In the genomic region with DNA sequence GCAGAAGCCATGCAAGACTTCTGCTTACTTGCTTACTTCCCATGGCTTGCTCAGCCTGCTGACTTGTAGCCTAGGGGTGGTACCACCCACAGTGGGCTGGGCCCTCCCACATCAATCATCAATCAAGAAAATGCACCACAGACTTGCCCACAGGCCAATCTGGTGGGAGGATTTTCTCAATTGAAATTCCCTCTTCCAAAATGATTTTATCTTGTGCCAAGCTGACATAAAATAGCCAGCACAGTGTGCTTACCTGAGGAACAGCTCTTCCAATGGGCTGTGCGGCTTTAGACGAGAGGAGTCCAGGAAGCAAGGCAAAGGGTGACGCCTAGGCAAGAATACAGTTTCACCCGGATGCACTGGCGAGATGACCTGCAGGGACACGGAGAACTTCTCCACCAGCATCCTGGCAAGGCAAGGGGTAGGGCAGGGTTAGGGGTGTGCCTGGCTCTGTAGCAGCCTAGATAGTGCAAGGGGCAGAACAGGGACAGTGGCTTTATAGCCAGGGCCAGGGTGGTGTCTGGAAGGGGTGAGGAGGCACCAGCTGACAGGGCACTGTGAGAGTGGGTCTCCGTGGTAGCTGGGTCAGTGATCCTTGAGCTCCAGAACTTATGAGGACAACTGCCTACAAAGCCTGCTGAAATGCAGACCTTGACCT, we compare ENCODE assay signal across 30 mouse cellular contexts. TPM values are rescaled to one million over a fixed set of nuclear protein-coding genes. Genes with fewer than 3 reads are reported as not detected.
DNase-seq lines count a peak whose midpoint lies in the region; ATAC-seq lines count a peak whose summit lies in the region.
"Had no signal": no experiment of that assay in that cellular context is flagged by ENCODE, and none has a peak within 500 bp of the region (broad histone marks: within the 10 kb centered on the region; RNA-seq: fewer than 3 reads in every experiment).

No protein-coding gene starts in this region.

- no peak overlapping the region for H3K27ac ChIP-seq in embryonic facial prominence, embryonic 13.5 days
- no peak overlapping the region for H3K27ac ChIP-seq in embryonic facial prominence, embryonic 10.5 days (replicated peaks)
- H3K27ac ChIP-seq in liver, embryonic 16.5 days (ENCODE audit: low read length), result no peak overlapping the region
- no peak overlapping the region for H3K27ac ChIP-seq in liver, embryonic 11.5 days (ENCODE audit: low read depth, low read length)
- H3K27ac ChIP-seq in heart, embryonic 11.5 days (ENCODE audit: low read depth, low read length), result no peak overlapping the region
- no peak overlapping the region for H3K27ac ChIP-seq in kidney, embryonic 14.5 days (ENCODE audit: low read depth, low read length)
- H3K27ac ChIP-seq: embryonic facial prominence, embryonic 12.5 days; forebrain, embryonic 13.5 days; hindbrain, embryonic 13.5 days; layer of hippocampus, adult 2 months; liver, embryonic 14.5 days; midbrain, embryonic 15.5 days; neural tube, embryonic 15.5 days; stomach, embryonic 15.5 days had no signal

- no peaks in the 10 kb centered on the region for H3K36me3 ChIP-seq in embryonic facial prominence, embryonic 13.5 days
- no peaks in the 10 kb centered on the region for H3K36me3 ChIP-seq in embryonic facial prominence, embryonic 10.5 days (replicated peaks)
- H3K36me3 ChIP-seq in liver, embryonic 16.5 days (ENCODE audit: control insufficient read depth, insufficient read depth), result no peaks in the 10 kb centered on the region
- H3K36me3 ChIP-seq in liver, embryonic 11.5 days (ENCODE audit: control insufficient read depth, insufficient read depth, low read length), result no peaks in the 10 kb centered on the region
- no peaks in the 10 kb centered on the region for H3K36me3 ChIP-seq in heart, embryonic 11.5 days (ENCODE audit: control insufficient read depth, insufficient read depth, low read length)
- no peaks in the 10 kb centered on the region for H3K36me3 ChIP-seq in kidney, embryonic 14.5 days (ENCODE audit: control insufficient read depth, insufficient read depth, low read length)
- H3K36me3 ChIP-seq: embryonic facial prominence, embryonic 12.5 days; G1E; hindbrain, embryonic 13.5 days; midbrain, embryonic 15.5 days; neural tube, embryonic 15.5 days; stomach, embryonic 15.5 days had no signal

- ATAC-seq in embryonic facial prominence, embryonic 13.5 days (ENCODE audit: insufficient number of reproducible peaks, insufficient read depth, low FRiP score, low TSS enrichment, low read depth), result no peak
- peak; percentile 45; the same call in 1 of the 2 replicates for ATAC-seq in liver, embryonic 16.5 days (ENCODE audit: low read depth)
- ATAC-seq in liver, embryonic 11.5 days (replicated peaks; ENCODE audit: low FRiP score), result no peak
- ATAC-seq in heart, embryonic 11.5 days (replicated peaks; ENCODE audit: insufficient number of reproducible peaks, low FRiP score, low TSS enrichment), result no peak
- no peak for ATAC-seq in kidney, embryonic 14.5 days (ENCODE audit: low FRiP score, low TSS enrichment)
- ATAC-seq: forebrain, embryonic 13.5 days; midbrain, embryonic 15.5 days had no signal

- no peaks in the 10 kb centered on the region for H3K4me1 ChIP-seq in embryonic facial prominence, embryonic 13.5 days
- H3K4me1 ChIP-seq in embryonic facial prominence, embryonic 10.5 days, result peaks cover 31% of the 10 kb centered on the region
- peaks cover 6% of the 10 kb centered on the region for H3K4me1 ChIP-seq in liver, embryonic 16.5 days (ENCODE audit: control insufficient read depth, low read depth, low read length)
- 0 out of 2 replicates have a peak, but pooled peaks cover 2% of the 10 kb centered on the region for H3K4me1 ChIP-seq in liver, embryonic 11.5 days (replicated peaks; ENCODE audit: control insufficient read depth, insufficient read depth, low read length)
- H3K4me1 ChIP-seq in heart, embryonic 11.5 days (ENCODE audit: control insufficient read depth, insufficient read depth, low read length), result peaks cover 11% of the 10 kb centered on the region; the same call in 1 of the 2 replicates
- no peaks in the 10 kb centered on the region for H3K4me1 ChIP-seq in kidney, embryonic 14.5 days (ENCODE audit: control insufficient read depth, insufficient read depth, low read length)
- H3K4me1 ChIP-seq: hindbrain, embryonic 13.5 days; midbrain, embryonic 15.5 days; neural tube, embryonic 15.5 days; stomach, embryonic 15.5 days had no signal

- H3K4me2 ChIP-seq in embryonic facial prominence, embryonic 13.5 days, result no peak overlapping the region
- H3K4me2 ChIP-seq in liver, embryonic 16.5 days (ENCODE audit: low read depth, low read length), result no peak overlapping the region
- no peak overlapping the region for H3K4me2 ChIP-seq in liver, embryonic 11.5 days
- H3K4me2 ChIP-seq in heart, embryonic 11.5 days, result no peak overlapping the region
- no peak overlapping the region for H3K4me2 ChIP-seq in kidney, embryonic 14.5 days (replicated peaks; ENCODE audit: low read depth, low read length)
- H3K4me2 ChIP-seq: embryonic facial prominence, embryonic 12.5 days; forebrain, embryonic 13.5 days; hindbrain, embryonic 13.5 days; midbrain, embryonic 15.5 days; neural tube, embryonic 15.5 days; stomach, embryonic 15.5 days had no signal

- H3K4me3 ChIP-seq in embryonic facial prominence, embryonic 13.5 days, result no peak overlapping the region
- no peak overlapping the region for H3K4me3 ChIP-seq in embryonic facial prominence, embryonic 10.5 days
- no peak overlapping the region for H3K4me3 ChIP-seq in liver, embryonic 16.5 days (ENCODE audit: low read depth, low read length)
- no peak overlapping the region for H3K4me3 ChIP-seq in liver, embryonic 11.5 days (ENCODE audit: low read depth, low read length)
- H3K4me3 ChIP-seq in heart, embryonic 11.5 days (ENCODE audit: low read depth, low read length), result no peak overlapping the region
- H3K4me3 ChIP-seq in kidney, embryonic 14.5 days (ENCODE audit: low read length), result no peak overlapping the region
- H3K4me3 ChIP-seq: embryonic facial prominence, embryonic 12.5 days; erythroblast, embryonic 14.5 days; forebrain, embryonic 13.5 days; hindbrain, embryonic 13.5 days; layer of hippocampus, adult 2 months; megakaryocyte, embryonic 14.5 days; midbrain, embryonic 15.5 days; neural tube, embryonic 15.5 days; stomach, embryonic 15.5 days had no signal

- WGBS in embryonic facial prominence, embryonic 13.5 days, result 86% methylated on average over 7 of the region's 7 CpGs
- WGBS in embryonic facial prominence, embryonic 10.5 days, result 90% methylated on average over 7 of the region's 7 CpGs
- 51% methylated on average over 7 of the region's 7 CpGs for WGBS in liver, embryonic 16.5 days (ENCODE audit: insufficient replicate concordance)
- 81% methylated on average over 7 of the region's 7 CpGs for WGBS in liver, embryonic 11.5 days
- 84% methylated on average over 7 of the region's 7 CpGs for WGBS in heart, embryonic 11.5 days (ENCODE audit: insufficient replicate concordance)
- WGBS in kidney, embryonic 14.5 days, result 89% methylated on average over 7 of the region's 7 CpGs

- H3K27me3 ChIP-seq in embryonic facial prominence, embryonic 13.5 days, result no peaks in the 10 kb centered on the region
- H3K27me3 ChIP-seq in embryonic facial prominence, embryonic 10.5 days (replicated peaks; ENCODE audit: low read depth, poor library complexity, severe bottlenecking), result no peaks in the 10 kb centered on the region
- H3K27me3 ChIP-seq in liver, embryonic 16.5 days (ENCODE audit: control insufficient read depth, insufficient read depth, low read depth, low read length), result no peaks in the 10 kb centered on the region
- no peaks in the 10 kb centered on the region for H3K27me3 ChIP-seq in liver, embryonic 11.5 days (replicated peaks; ENCODE audit: control insufficient read depth, insufficient read depth, low read length)
- no peaks in the 10 kb centered on the region for H3K27me3 ChIP-seq in heart, embryonic 11.5 days (ENCODE audit: control insufficient read depth, insufficient read depth, low read length)
- no peaks in the 10 kb centered on the region for H3K27me3 ChIP-seq in kidney, embryonic 14.5 days (ENCODE audit: control insufficient read depth, insufficient read depth, low read length)
- H3K27me3 ChIP-seq: embryonic facial prominence, embryonic 12.5 days; forebrain, embryonic 13.5 days; hindbrain, embryonic 13.5 days; midbrain, embryonic 15.5 days; neural tube, embryonic 15.5 days; stomach, embryonic 15.5 days had no signal

- H3K9ac ChIP-seq in embryonic facial prominence, embryonic 13.5 days, result 0 out of 2 replicates have a peak overlapping the region, but pooled peaks have one; percentile 3
- no peak overlapping the region for H3K9ac ChIP-seq in liver, embryonic 16.5 days (ENCODE audit: low read depth, low read length)
- H3K9ac ChIP-seq in liver, embryonic 11.5 days (ENCODE audit: low read depth, low read length), result no peak overlapping the region
- no peak overlapping the region for H3K9ac ChIP-seq in heart, embryonic 11.5 days (ENCODE audit: low read depth, low read length)
- H3K9ac ChIP-seq in kidney, embryonic 14.5 days (ENCODE audit: low read depth, low read length), result no peak overlapping the region
- H3K9ac ChIP-seq: embryonic facial prominence, embryonic 12.5 days; forebrain, embryonic 13.5 days; hindbrain, embryonic 13.5 days; liver, embryonic 14.5 days; midbrain, embryonic 15.5 days; neural tube, embryonic 15.5 days; stomach, embryonic 15.5 days had no signal

- no peak for DNase-seq in embryonic facial prominence, embryonic 10.5 days (ENCODE audit: low spot score)
- no peak for DNase-seq in liver, embryonic 11.5 days (ENCODE audit: low spot score)
- peak; percentile 95 for DNase-seq in gonadal fat pad, adult 2 months (ENCODE audit: low read depth)
- DNase-seq: adrenal gland, postnatal 14 days; cerebellum, adult 11 months; cerebellum, adult 9-10 months; cerebellum, postnatal 36 days; gastrocnemius, postnatal 10 days; heart, postnatal 4 days; kidney, adult 18-20 months; kidney, postnatal 36 days; lung, postnatal 36 days; right cerebral cortex, postnatal 25 days; thymus, adult 18-20 months; thymus, postnatal 25 days had no signal

- no peaks in the 10 kb centered on the region for H3K9me3 ChIP-seq in embryonic facial prominence, embryonic 13.5 days
- no peaks in the 10 kb centered on the region for H3K9me3 ChIP-seq in embryonic facial prominence, embryonic 10.5 days
- H3K9me3 ChIP-seq in liver, embryonic 16.5 days (replicated peaks; ENCODE audit: control insufficient read depth, low read length), result no peaks in the 10 kb centered on the region
- H3K9me3 ChIP-seq in liver, embryonic 11.5 days (ENCODE audit: control insufficient read depth, low read length), result no peaks in the 10 kb centered on the region
- H3K9me3 ChIP-seq in heart, embryonic 11.5 days (replicated peaks; ENCODE audit: control insufficient read depth, low read length), result no peaks in the 10 kb centered on the region
- no peaks in the 10 kb centered on the region for H3K9me3 ChIP-seq in kidney, embryonic 14.5 days (ENCODE audit: control insufficient read depth, low read length)
- H3K9me3 ChIP-seq: embryonic facial prominence, embryonic 12.5 days; forebrain, embryonic 13.5 days; G1E; hindbrain, embryonic 13.5 days; megakaryocyte, embryonic 14.5 days; midbrain, embryonic 15.5 days; neural tube, embryonic 15.5 days; stomach, embryonic 15.5 days had no signal

RNA-seq across cellular contexts. Expression of gene Fam178b, which starts 38.9 kb away (rescaled TPM):
- 0.81 and 2.2 TPM in 2 replicates for polyA plus RNA-seq in embryonic facial prominence, embryonic 13.5 days (2015; fragmentation: Nextera tagmentation; extraction: Ambion mirVana)
- polyA plus RNA-seq in embryonic facial prominence, embryonic 10.5 days (2016; fragmentation: Nextera tagmentation; extraction: Ambion mirVana), result 0.57 and 0.65 TPM in 2 replicates
- 0.14 and 0.37 TPM in 2 replicates for polyA plus RNA-seq in liver, embryonic 16.5 days (2015; fragmentation: Nextera tagmentation; extraction: Ambion mirVana)
- polyA plus RNA-seq in liver, embryonic 11.5 days (2014; fragmentation: Nextera tagmentation; extraction: Ambion mirVana), result 0.22 and 0.30 TPM in 2 replicates
- polyA plus RNA-seq in gonadal fat pad, adult 2 months (2012; rRNA removed), result 6.8 and 10.5 TPM in 2 replicates
- 3.5 and 3.7 TPM in 2 replicates for polyA plus RNA-seq in heart, embryonic 11.5 days (2014; fragmentation: Nextera tagmentation; extraction: Ambion mirVana)
- polyA plus RNA-seq in kidney, embryonic 14.5 days (2014; fragmentation: Nextera tagmentation; extraction: Ambion mirVana), result 1.2 and 1.3 TPM in 2 replicates
- polyA plus RNA-seq: G1E; midbrain, embryonic 15.5 days had no signal

RNA-seq across cellular contexts. Expression of gene Cox5b, which starts 47.2 kb away (rescaled TPM):
- 510 and 517 TPM in 2 replicates for polyA plus RNA-seq in embryonic facial prominence, embryonic 13.5 days (2015; fragmentation: Nextera tagmentation; extraction: Ambion mirVana)
- 515 and 522 TPM in 2 replicates for polyA plus RNA-seq in embryonic facial prominence, embryonic 10.5 days (2016; fragmentation: Nextera tagmentation; extraction: Ambion mirVana)
- 371 and 385 TPM in 2 replicates for polyA plus RNA-seq in liver, embryonic 16.5 days (2015; fragmentation: Nextera tagmentation; extraction: Ambion mirVana)
- polyA plus RNA-seq in liver, embryonic 11.5 days (2014; fragmentation: Nextera tagmentation; extraction: Ambion mirVana), result 752 and 790 TPM in 2 replicates
- polyA plus RNA-seq in gonadal fat pad, adult 2 months (2012; rRNA removed), result 453 and 480 TPM in 2 replicates
- polyA plus RNA-seq in heart, embryonic 11.5 days (2014; fragmentation: Nextera tagmentation; extraction: Ambion mirVana), result 1,165 and 1,189 TPM in 2 replicates
- polyA plus RNA-seq in kidney, embryonic 14.5 days (2014; fragmentation: Nextera tagmentation; extraction: Ambion mirVana), result 659 and 772 TPM in 2 replicates
